ENCODE assay signal across 16 mouse cellular contexts in the genomic region with DNA sequence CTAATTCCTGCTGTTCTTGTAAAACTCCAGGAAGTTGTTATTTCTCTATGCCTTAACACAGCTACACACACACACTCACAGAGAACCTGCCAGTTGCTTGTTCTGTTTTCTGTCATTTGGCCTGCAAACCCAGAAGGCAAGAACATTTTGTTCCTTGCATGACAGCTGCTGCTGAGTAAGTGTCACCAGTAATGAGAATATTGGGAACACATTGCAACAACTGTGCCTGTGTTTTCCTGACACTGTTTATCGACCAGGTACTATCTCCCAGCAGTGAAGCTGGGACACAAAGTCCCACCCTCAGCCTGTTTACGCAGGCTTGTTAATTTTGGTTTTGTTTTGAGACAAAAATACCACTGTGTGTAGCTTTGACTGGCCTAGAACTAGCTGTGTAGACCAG. TPM values are rescaled to one million over a fixed set of nuclear protein-coding genes. Genes with fewer than 3 reads are reported as not detected.
DNase-seq lines count a peak whose midpoint lies in the region; ATAC-seq and TF ChIP-seq lines count a peak whose summit lies in the region.
"Had no signal": no experiment of that assay in that cellular context is flagged by ENCODE, and none has a peak within 500 bp of the region (broad histone marks: within the 10 kb centered on the region; RNA-seq: fewer than 3 reads in every experiment).

No protein-coding gene starts in this region.

- no peak for TF ChIP-seq CTCF in lung, postnatal 0 days (IDR thresholded peaks at IDR 0.05)

- H3K27ac ChIP-seq in lung, postnatal 0 days (ENCODE audit: low read length): 0 out of 2 replicates have a peak overlapping the region, but pooled peaks have one; percentile 43
- peak overlapping the region; percentile 40; the same call in 1 of the 2 replicates for H3K27ac ChIP-seq in liver, embryonic 13.5 days
- H3K27ac ChIP-seq: limb, embryonic 15.5 days; macrophage; midbrain, embryonic 12.5 days had no signal

- no peaks in the 10 kb centered on the region for H3K9me3 ChIP-seq in lung, postnatal 0 days (ENCODE audit: low read length)
- no peaks in the 10 kb centered on the region for H3K9me3 ChIP-seq in liver, embryonic 13.5 days (replicated peaks)
- H3K9me3 ChIP-seq: limb, embryonic 15.5 days; midbrain, embryonic 12.5 days had no signal

- TF ChIP-seq EP300 in lung, postnatal 0 days (IDR thresholded peaks at IDR 0.05): peak; percentile 99

- ATAC-seq in lung, postnatal 0 days: peak; percentile 43; the same call in 1 of the 2 replicates
- ATAC-seq in liver, embryonic 13.5 days (ENCODE audit: low read depth): no peak
- ATAC-seq: CD4-positive, CD25-positive, alpha-beta regulatory T cell, adult 4 months; hindbrain, embryonic 16.5 days had no signal

- peak; percentile 19 for DNase-seq in heart, adult 8-10 months (ENCODE audit: low spot score)
- no peak for DNase-seq in heart, postnatal 10 days
- peak; percentile 82 for DNase-seq in lung, postnatal 0 days (ENCODE audit: low spot score)
- DNase-seq in lung, postnatal 25 days (ENCODE audit: low spot score): no peak
- no peak for DNase-seq in liver, embryonic 13.5 days
- DNase-seq in testis, postnatal 14 days (ENCODE audit: low spot score): peak; percentile 54
- DNase-seq in thymus, adult 18-20 months: no peak
- DNase-seq: cerebellum, postnatal 25 days; gastrocnemius, postnatal 10 days; kidney, adult 2 months; kidney, postnatal 25 days had no signal

- no peak overlapping the region for H3K4me2 ChIP-seq in lung, postnatal 0 days (replicated peaks; ENCODE audit: low read depth, low read length)
- H3K4me2 ChIP-seq in liver, embryonic 13.5 days: no peak overlapping the region
- H3K4me2 ChIP-seq: limb, embryonic 15.5 days; midbrain, embryonic 12.5 days had no signal

- H3K4me1 ChIP-seq in lung, postnatal 0 days (ENCODE audit: insufficient read depth, low read depth, low read length): peaks cover 5% of the 10 kb centered on the region; the same call in 1 of the 2 replicates
- H3K4me1 ChIP-seq in liver, embryonic 13.5 days (replicated peaks): peaks cover 31% of the 10 kb centered on the region

- H3K9ac ChIP-seq in lung, postnatal 0 days (replicated peaks; ENCODE audit: low read depth): no peak overlapping the region
- H3K9ac ChIP-seq in liver, embryonic 13.5 days: no peak overlapping the region; the same call in 1 of the 2 replicates
- H3K9ac ChIP-seq: limb, embryonic 15.5 days; midbrain, embryonic 12.5 days had no signal

- H3K4me3 ChIP-seq in lung, postnatal 0 days (ENCODE audit: low read depth, low read length): no peak overlapping the region
- no peak overlapping the region for H3K4me3 ChIP-seq in liver, embryonic 13.5 days (replicated peaks)
- H3K4me3 ChIP-seq: limb, embryonic 15.5 days; midbrain, embryonic 12.5 days had no signal

- intact Hi-C loops in heart, postnatal 10 days (cut with DNase I): no loop called here

- H3K27me3 ChIP-seq in lung, postnatal 0 days (replicated peaks; ENCODE audit: insufficient read depth, low read length): no peaks in the 10 kb centered on the region
- H3K27me3 ChIP-seq in liver, embryonic 13.5 days: no peaks in the 10 kb centered on the region
- H3K27me3 ChIP-seq: limb, embryonic 15.5 days; midbrain, embryonic 12.5 days had no signal

- 76% methylated on average over 2 of the region's 2 CpGs for WGBS in lung, postnatal 0 days
- WGBS in liver, embryonic 13.5 days (ENCODE audit: insufficient replicate concordance): 65% methylated on average over 2 of the region's 2 CpGs

- H3K36me3 ChIP-seq in lung, postnatal 0 days (ENCODE audit: insufficient read depth, low read length): no peaks in the 10 kb centered on the region
- no peaks in the 10 kb centered on the region for H3K36me3 ChIP-seq in liver, embryonic 13.5 days
- H3K36me3 ChIP-seq: limb, embryonic 15.5 days; midbrain, embryonic 12.5 days had no signal

RNA-seq across cellular contexts. Expression of a gene that starts 21.6 kb away (rescaled TPM):
- total RNA-seq in heart, adult 8-10 months (2022): 10 to 100 TPM; 13.0 to 14.9 (median 14.1) TPM
- 10 to 100 TPM; 12.3 to 13.2 TPM for total RNA-seq in heart, postnatal 10 days (2021)
- 13.3 and 14.4 TPM in 2 replicates for polyA plus RNA-seq in lung, postnatal 0 days (2015; fragmentation: Nextera tagmentation; extraction: Ambion mirVana)
- polyA plus RNA-seq in liver, embryonic 13.5 days (2015; fragmentation: Nextera tagmentation; extraction: Ambion mirVana): 63.1 and 65.3 TPM in 2 replicates

RNA-seq across cellular contexts. Expression of a gene that starts 34.6 kb away (rescaled TPM):
- total RNA-seq in heart, adult 8-10 months (2022): under 1 TPM in 3 of 4 experiments, not detected in 1; 0.17 to 0.25 (median 0.22) TPM
- total RNA-seq in heart, postnatal 10 days (2021): under 1 TPM; 0.07 to 0.10 TPM
- 0.12 TPM in 2 replicates for polyA plus RNA-seq in lung, postnatal 0 days (2015; fragmentation: Nextera tagmentation; extraction: Ambion mirVana)
- polyA plus RNA-seq in liver, embryonic 13.5 days (2015; fragmentation: Nextera tagmentation; extraction: Ambion mirVana): 0.41 and 0.68 TPM in 2 replicates
- total RNA-seq: gastrocnemius, postnatal 10 days had no signal
- polyA plus RNA-seq: CD4-positive, CD25-positive, alpha-beta regulatory T cell, adult 4 months; macrophage had no signal

Comparison
In these comparisons a context has a peak if more than half of its experiments do, and no peak if none do; other contexts are left out.
1. DNase-seq: peak in heart, adult 8-10 months (single experiment), lung, postnatal 0 days (single experiment) and testis, postnatal 14 days (single experiment); none in heart, postnatal 10 days (0 of 2), lung, postnatal 25 days (single experiment), liver, embryonic 13.5 days (single experiment) and thymus, adult 18-20 months (0 of 2).